Mouse (Mus musculus) hindbrain, embryonic 16.5 days (tissue): ENCODE data around the gene Psmc4. TPM values are rescaled to one million over a fixed set of nuclear protein-coding genes. Genes with fewer than 3 reads are reported as not detected.

Experiments used
- ATAC-seq: fragments of 200-750 bp; cut with Nextera tagmentation; 2 replicates; pipeline ENCODE4 v1.8.0; 2017; ENCODE audit warnings: moderate TSS enrichment, moderate library complexity
- H3K27ac ChIP-seq: fragments of 300-500 bp; sonication (generic); 2 replicates; pipeline ENCODE4 v1.5.1; 2014; ENCODE audit warnings: low read depth, mild to moderate bottlenecking, control low read depth, low read length, moderate library complexity
- H3K27me3 ChIP-seq: fragments of 300-500 bp; sonication (generic); replicated peaks from 2 replicates; pipeline ENCODE4 v1.6.1; 2014; ENCODE audit warnings: low read length; ENCODE audit not compliant: control insufficient read depth, insufficient read depth
- H3K36me3 ChIP-seq: fragments of 300-500 bp; sonication (generic); 2 replicates; pipeline ENCODE4 v1.6.1; 2014; ENCODE audit warnings: mild to moderate bottlenecking, low read length, moderate library complexity, mixed read lengths; ENCODE audit not compliant: control insufficient read depth, insufficient read depth
- H3K4me1 ChIP-seq: fragments of 300-500 bp; sonication (generic); 2 replicates; pipeline ENCODE4 v1.6.1; 2014; ENCODE audit warnings: low read depth, low read length; ENCODE audit not compliant: control insufficient read depth, insufficient read depth
- H3K4me2 ChIP-seq: fragments of 300-500 bp; sonication (generic); 2 replicates; pipeline ENCODE4 v1.6.1; 2014; ENCODE audit warnings: mild to moderate bottlenecking, low read length, control low read depth, moderate library complexity
- H3K4me3 ChIP-seq: fragments of 300-500 bp; sonication (generic); 2 replicates; pipeline ENCODE4 v1.5.1; 2014; ENCODE audit warnings: mild to moderate bottlenecking, low read length, control low read depth, moderate library complexity
- H3K9ac ChIP-seq: fragments of 300-500 bp; sonication (generic); 2 replicates; pipeline ENCODE4 v1.6.1; 2014; ENCODE audit warnings: low read depth, mild to moderate bottlenecking, control low read depth, low read length, moderate library complexity
- H3K9me3 ChIP-seq: fragments of 300-500 bp; sonication (generic); 2 replicates; pipeline ENCODE4 v1.6.1; 2014; ENCODE audit warnings: mild to moderate bottlenecking, low read length, moderate library complexity; ENCODE audit not compliant: control insufficient read depth
- WGBS: fragments of 180-500 bp; shearing (Covaris S2); extraction: QIAGEN DNeasy Blood & Tissue Kit; methylation state at CpG from one replicate; pipeline ENCODE4 v1.1.7; 2014; 5-methylcytosine and 5-hydroxymethylcytosine counted together
- polyA plus RNA-seq: library from polyadenylated mRNA; unstranded; fragments of >200 nt; fragmentation: Nextera tagmentation; extraction: Ambion mirVana; gene quantifications from 2 replicates; pipeline ENCODE4 v1.2.1, GENCODE M21; 2015

Gene Psmc4
- polyA plus RNA-seq, 1 experiment from 2014 or later: 283 TPM

GRCm38 (mm10) chr7:28059972-28060371 is 10.1 kb upstream of the Psmc4 start:
- Histone ChIP-seq H3K4me1 (no peaks in the 10 kb centered on the region), H3K9me3 (no peaks in the 10 kb centered on the region; the same call in 1 of the 2 replicates), H3K27ac (no peak overlapping the region), H3K4me3 (no peak overlapping the region), H3K9ac (no peak overlapping the region), H3K4me2 (no peak overlapping the region), H3K27me3 (peaks cover 3% of the 10 kb centered on the region; the same call in 1 of the 2 replicates), H3K36me3 (no peaks in the 10 kb centered on the region)
- WGBS: 97% methylated on average over 1 of the region's 1 CpGs
- no peak for ATAC-seq

DNA sequence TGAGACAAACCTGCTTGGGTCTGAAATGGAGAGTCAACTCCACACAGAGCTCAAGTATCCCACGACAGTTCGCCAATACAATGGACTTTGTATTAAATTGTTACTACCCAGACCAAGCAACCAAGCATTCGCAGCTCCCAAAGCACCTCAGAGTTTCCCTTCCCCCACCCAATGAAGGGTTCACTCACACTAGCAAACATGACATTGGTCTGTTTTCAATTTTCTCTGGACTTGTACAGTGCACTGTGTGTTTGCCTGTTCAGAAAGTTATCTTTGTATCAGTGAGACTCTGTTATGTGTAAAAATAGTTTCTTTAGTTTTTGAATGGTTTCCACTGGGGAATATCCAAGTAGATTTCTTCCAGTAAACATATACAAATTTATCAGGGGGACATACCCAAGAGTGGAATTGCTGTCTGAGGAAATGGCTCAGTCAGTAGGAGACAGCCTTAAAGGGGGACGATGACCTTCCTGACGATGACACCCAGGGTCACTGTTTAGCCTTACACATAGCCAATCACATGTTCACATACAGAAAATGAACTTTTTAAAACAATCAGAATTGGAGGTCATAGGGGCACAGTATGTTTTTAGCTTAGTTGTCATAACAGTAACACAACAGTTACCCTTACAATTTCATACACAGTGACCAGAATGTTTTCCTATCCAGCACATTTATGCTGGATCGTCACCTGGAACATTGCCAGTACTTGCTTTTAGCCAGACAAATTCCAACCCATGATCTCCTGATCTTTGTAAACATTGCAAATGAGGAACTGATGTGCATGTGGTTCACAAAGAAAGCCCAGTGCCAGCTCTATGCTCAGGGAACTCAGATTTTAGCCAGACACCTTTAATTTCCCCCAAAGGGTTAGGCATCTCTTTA is 3.4 kb upstream of the Psmc4 start:
- Histone ChIP-seq H3K36me3 (peaks cover 3% of the 10 kb centered on the region; the same call in 1 of the 2 replicates), H3K9me3 (no peaks in the 10 kb centered on the region), H3K9ac (no peak overlapping the region), H3K4me2 (no peak overlapping the region), H3K27ac (no peak overlapping the region), H3K4me1 (peaks cover 12% of the 10 kb centered on the region), H3K4me3 (no peak overlapping the region), H3K27me3 (peaks cover 3% of the 10 kb centered on the region; the same call in 1 of the 2 replicates)
- WGBS: 84% methylated on average over 6 of the region's 6 CpGs
- ATAC-seq: no peak

GRCm38 (mm10) chr7:28050584-28050983 is 683 bp upstream of the Psmc4 start:
- no peak for ATAC-seq
- Histone ChIP-seq H3K27me3 (no peaks in the 10 kb centered on the region), H3K4me2 (peak overlapping the region; percentile 45), H3K4me3 (peak overlapping the region; percentile 10; the same call in 1 of the 2 replicates), H3K9me3 (no peaks in the 10 kb centered on the region), H3K9ac (peak overlapping the region; percentile 37), H3K36me3 (peaks cover 20% of the 10 kb centered on the region), H3K4me1 (peaks cover 12% of the 10 kb centered on the region), H3K27ac (no peak overlapping the region)
- WGBS: 65% methylated on average over 17 of the region's 17 CpGs

GRCm38 (mm10) chr7:28044524-28044923 is 5.4 kb downstream of the Psmc4 start:
- no peak for ATAC-seq
- 87% methylated on average over 4 of the region's 4 CpGs for WGBS
- Histone ChIP-seq H3K36me3 (peaks cover 57% of the 10 kb centered on the region), H3K9ac (no peak overlapping the region), H3K4me1 (peaks cover 8% of the 10 kb centered on the region), H3K4me3 (no peak overlapping the region), H3K4me2 (no peak overlapping the region), H3K27ac (no peak overlapping the region), H3K27me3 (no peaks in the 10 kb centered on the region), H3K9me3 (no peaks in the 10 kb centered on the region)

- H3K9me3 ChIP-seq: no peaks in the 10 kb centered on the region
- H3K27ac ChIP-seq: peak overlapping the region; percentile 67
- H3K4me1 ChIP-seq: peaks cover 7% of the 10 kb centered on the region
- no peaks in the 10 kb centered on the region for H3K36me3 ChIP-seq
- ATAC-seq: peak; percentile 23; the same call in 1 of the 2 replicates
- peak overlapping the region; percentile 86 for H3K4me2 ChIP-seq
- H3K4me3 ChIP-seq: peak overlapping the region; percentile 71
- H3K27me3 ChIP-seq: no peaks in the 10 kb centered on the region
- WGBS: 19% methylated on average over 7 of the region's 7 CpGs
- H3K9ac ChIP-seq: peak overlapping the region; percentile 79
Measured at GRCm38 (mm10) chr7:28014445-28014810, 35.5 kb downstream of the Psmc4 start.

DNA sequence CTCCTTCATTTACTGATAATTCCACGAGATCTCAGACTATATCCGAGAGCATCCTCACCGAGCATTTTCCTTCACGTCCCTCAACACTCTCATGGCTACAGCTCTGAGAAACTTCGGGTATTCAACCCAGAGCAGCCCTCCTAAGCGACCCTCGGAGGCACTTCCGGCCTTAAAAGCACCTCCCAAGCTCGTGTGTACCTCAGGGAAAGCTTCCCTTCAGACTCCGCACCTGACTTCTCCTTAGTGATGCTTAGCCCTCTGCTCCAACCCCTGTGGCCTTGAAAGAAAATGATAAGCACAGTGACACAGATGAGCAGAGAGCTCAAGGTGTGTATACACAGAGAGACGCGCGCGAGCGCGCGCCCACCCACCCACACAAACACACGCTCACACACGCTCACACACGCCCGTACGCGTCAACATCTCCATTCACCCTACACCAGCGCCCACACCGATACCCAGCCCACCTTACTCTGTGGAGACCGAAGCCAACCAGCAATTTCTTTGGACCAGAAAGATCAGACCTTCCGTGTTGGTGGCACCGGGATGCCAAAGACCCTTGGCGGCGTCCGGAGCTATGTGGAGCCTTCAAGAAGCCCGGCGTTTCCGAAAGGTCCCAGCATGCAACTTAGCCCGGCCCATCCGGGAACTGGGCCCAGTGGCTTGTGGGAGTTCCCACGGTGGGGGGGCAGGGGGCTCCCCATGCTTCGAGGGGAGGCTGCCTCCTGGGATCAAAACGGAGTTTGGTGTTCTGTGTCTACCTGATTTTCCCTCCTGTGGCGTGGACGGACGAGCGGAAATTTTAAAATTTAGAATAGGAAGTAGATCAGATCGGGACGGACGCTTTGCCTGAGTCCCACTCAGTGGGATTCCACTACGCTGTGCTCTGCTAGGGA is 36.1 kb downstream of the Psmc4 start, which contains the start of gene Zfp850:
Zfp850 (minus strand) TSS at position 567 of the 896 bp plus-strand sequence.
- H3K9me3 ChIP-seq: no peaks in the 10 kb centered on the region
- peaks cover 7% of the 10 kb centered on the region for H3K4me1 ChIP-seq
- H3K27me3 ChIP-seq: no peaks in the 10 kb centered on the region
- peak within 1 kb of the TSS; percentile 71 for H3K4me3 ChIP-seq
- ATAC-seq: peak; percentile 96
- H3K4me2 ChIP-seq: peak within 1 kb of the TSS; percentile 86
- H3K27ac ChIP-seq: peak within 1 kb of the TSS; percentile 67
- no peaks in the 10 kb centered on the region for H3K36me3 ChIP-seq
- H3K9ac ChIP-seq: peak within 1 kb of the TSS; percentile 79
- under 1% methylated on average over 47 of the region's 47 CpGs for WGBS

- WGBS: 99% methylated on average over 3 of the region's 3 CpGs
Measured at GRCm38 (mm10) chr7:28010271-28010670, 39.6 kb downstream of the Psmc4 start.

More at GRCm38 (mm10) chr7:28010271-28010670, 39.6 kb downstream of the Psmc4 start:
- no peak for ATAC-seq
- Histone ChIP-seq H3K4me3 (no peak overlapping the region), H3K27me3 (no peaks in the 10 kb centered on the region), H3K36me3 (peaks cover 6% of the 10 kb centered on the region; the same call in 1 of the 2 replicates), H3K9me3 (no peaks in the 10 kb centered on the region), H3K4me2 (no peak overlapping the region), H3K4me1 (peaks cover 7% of the 10 kb centered on the region), H3K9ac (no peak overlapping the region), H3K27ac (no peak overlapping the region)
